Mouse (Mus musculus) monocyte, adult 2 months (primary cell): ENCODE measurements around the gene Arl6ip5.
"Not testable (repeated sequence)": the region's sequence is repeated elsewhere in the genome, so short reads cannot be mapped to it uniquely, and the experiment has no call there.

Experiments used
- DNase-seq, 2 experiments: peaks; one replicate each; pipeline ENCODE4 v3.0.0; 2022; ENCODE audit warnings: low spot score in 2 of 2, low read depth in 1 of 2

Gene Arl6ip5

GRCm38 (mm10) chr6:97222931-97223467 lies 12.5 kb downstream of the Arl6ip5 start:
- DNase-seq: no peak

DNA sequence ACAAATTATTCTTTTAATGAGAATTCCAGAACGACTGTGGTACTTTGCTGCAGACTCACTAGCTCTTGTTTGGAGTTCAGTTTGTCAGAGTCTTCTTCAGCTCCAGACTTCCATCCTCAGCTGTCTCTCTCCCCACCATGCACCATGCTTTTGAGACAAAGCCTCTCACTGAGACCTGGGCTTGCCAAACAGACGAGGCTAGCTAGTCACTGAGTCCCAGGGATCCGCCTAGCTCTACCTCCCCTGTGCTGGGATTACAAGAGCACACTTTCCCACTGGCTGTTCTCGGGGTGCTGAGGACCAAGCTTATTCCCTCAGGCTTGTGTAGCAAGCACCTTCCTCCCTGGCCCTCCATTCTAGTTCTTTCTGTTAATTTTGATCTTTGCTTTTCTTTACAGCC lies 13.1 kb downstream of the Arl6ip5 start:
- no peak for DNase-seq

- DNase-seq: no peak
Measured at GRCm38 (mm10) chr6:97224505-97224904, 14.0 kb downstream of the Arl6ip5 start.

DNA sequence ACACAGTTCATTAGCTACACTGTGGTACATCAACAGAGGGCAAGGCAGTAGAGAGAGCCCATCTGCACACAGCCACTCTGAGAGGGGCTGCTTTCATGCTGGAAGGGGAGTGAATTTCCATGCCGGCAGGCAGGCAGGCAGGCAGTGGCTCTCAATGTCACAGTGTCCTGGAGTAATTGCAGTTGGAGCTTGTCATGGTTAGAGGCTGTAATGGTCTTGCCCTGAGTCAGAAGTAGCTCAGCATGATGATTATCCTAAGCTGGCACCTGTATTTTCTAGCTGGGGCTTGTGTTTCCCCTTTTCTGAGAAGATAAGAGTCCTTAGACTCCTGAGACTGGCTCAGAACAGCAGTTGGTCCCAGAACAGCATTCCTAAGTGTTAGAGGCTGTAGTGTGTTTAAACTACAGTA lies 15.6 kb downstream of the Arl6ip5 start:
- no peak for DNase-seq

DNA sequence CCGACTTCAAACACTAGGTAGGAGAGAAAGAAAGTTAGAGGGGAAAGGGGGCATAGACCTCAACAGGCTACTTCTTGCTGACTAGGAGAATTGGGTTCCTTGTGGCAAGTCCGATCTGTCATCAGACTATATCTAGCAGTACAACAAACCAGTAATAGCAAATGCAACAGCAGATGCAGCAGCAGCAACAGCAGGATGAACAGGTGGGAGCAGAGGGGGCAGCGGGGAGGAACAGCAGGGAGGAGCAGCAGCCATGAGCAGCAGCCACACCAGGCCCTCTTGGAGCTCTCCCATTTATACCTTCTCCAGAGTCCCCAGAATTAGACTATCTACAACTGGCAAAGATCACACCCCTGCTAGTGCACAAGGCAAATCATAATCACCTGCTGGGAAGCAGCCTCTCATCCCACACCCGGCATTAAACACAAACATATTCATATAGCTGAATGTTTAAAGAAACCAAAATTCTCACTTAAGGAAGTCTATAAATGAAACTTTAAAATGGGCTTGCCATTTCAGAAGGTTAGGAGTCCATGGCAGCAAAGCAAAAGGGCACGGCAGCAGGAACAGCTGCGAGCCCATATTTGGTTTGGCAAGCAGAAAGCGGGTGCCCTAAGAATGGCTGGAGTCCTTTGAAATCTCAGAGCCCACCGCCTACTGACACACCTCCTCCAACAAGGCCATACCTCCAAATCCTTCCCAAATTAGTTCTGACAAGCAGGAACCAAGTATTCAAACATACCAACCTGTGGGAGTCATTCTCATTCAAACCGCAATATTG lies 16.8 kb downstream of the Arl6ip5 start:
- no peak for DNase-seq

DNA sequence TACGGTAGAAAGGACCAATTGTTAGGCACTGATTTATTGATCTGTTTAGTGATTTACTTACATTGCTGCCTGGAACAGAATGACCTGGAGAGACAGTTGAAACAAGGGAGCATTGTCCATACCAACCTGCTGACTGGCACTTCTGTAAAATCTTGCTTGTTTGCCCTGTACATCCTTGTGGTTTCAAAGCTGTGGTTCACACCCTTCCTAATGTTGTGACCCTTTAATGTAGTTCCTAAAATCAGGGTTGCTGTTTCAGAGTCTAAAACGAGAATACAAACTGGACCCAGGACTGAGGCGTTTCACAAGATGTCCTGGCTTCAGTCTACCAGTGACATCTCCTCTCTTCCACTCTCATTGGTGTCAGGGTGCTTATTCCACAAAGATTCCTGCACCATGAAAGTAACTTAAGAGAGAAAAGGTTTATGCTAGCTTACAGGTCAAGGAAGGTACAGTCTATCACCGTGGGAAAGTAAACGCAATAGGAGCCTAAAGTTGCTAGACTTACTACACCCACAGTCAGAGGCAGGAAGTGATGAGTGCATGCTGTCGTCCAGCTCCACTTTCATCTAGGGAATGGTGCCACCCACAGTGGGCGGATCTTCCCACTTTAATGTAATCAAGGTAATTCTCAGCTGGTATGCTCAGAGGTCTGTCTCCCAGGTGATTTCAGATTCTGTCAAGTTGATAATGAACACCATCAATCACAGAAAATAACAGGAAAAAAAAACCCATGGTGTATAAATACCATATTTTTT lies 24.6 kb downstream of the Arl6ip5 start:
- peak in 1 of 2 experiments; percentile 26 for DNase-seq

GRCm38 (mm10) chr6:97236088-97236487 lies 25.6 kb downstream of the Arl6ip5 start:
- no peak for DNase-seq

- DNase-seq: no peak
Measured at GRCm38 (mm10) chr6:97239360-97239759, 28.9 kb downstream of the Arl6ip5 start.

DNA sequence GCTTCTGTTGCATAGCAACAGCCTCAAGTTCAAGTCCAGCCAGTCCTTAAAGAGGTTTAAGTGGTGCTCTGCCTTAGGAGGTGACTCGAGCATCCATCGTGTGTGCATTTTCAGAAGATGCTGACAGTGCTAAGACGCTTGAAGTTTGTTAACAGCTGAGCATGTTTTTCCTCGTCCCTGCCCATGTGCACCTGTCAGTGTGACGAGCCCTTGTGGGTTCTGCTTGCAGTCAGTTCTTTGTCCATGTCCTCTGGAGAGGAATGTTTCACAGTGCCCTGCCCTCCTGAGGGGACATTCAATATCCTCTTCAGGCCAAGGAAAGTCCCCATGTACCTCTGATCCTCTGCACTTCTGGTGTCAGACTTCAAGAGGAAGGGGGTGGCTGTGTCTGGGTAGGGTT lies 29.6 kb downstream of the Arl6ip5 start:
- DNase-seq: no peak

GRCm38 (mm10) chr6:97242522-97242921 lies 32.0 kb downstream of the Arl6ip5 start:
- no peak for DNase-seq

GRCm38 (mm10) chr6:97245200-97245599 lies 34.7 kb downstream of the Arl6ip5 start:
- DNase-seq: no peak

GRCm38 (mm10) chr6:97250966-97251365 lies 40.5 kb downstream of the Arl6ip5 start:
- DNase-seq: peak in 1 of 2 experiments; percentile 10

- no peak for DNase-seq
Measured at GRCm38 (mm10) chr6:97252086-97252485, 41.6 kb downstream of the Arl6ip5 start.

DNA sequence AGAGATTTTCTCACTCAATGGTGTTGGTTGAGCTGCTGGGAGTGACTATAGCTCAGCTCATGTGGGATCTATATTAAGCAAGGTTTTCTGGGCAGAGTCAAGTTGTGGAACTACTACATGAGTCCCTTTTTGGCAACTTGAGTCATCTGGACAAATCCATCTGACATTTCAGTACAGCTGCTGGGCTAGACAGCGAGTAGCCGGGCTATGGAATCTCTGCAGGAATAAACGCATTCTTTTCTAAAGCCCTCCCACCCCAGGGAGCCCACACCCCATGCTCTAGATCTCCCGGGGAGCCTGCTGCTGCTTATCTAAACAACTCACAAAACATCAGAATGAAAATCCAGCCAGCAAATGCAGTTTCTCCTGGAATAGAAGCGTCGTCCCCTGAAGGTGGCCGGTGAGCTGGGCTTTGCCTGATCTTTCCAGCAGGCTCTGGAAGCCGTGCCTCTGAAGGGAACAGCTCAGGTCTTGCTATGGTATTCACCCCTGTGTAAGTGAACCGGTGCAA lies 42.3 kb downstream of the Arl6ip5 start, which contains the start of gene Lmod3:
Lmod3 (minus strand) TSS at position 49 of the 511 bp plus-strand sequence.
- no peak for DNase-seq

DNA sequence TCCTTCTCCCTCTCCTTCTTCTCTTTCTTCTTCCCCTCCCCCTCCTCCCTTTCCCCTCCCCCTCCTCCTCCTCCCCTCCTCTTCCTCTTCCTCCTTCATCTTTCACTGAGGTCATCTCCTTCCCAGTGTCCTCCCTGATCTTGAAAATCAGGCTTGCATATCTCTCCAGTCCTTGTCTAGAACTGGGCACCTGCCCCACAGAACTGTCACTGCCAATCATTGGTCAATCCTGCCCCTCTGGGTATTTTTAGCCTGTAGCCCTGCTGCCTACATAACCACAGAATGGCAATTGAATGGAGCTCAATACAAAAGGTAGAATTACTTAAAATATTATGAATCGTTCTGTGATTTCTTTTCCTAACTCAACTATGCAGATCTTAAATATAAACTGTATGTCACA lies 48.0 kb downstream of the Arl6ip5 start:
- no peak for DNase-seq

- not testable (repeated sequence) for DNase-seq
Measured at GRCm38 (mm10) chr6:97259926-97260325, 49.4 kb downstream of the Arl6ip5 start.

GRCm38 (mm10) chr6:97262229-97262628 lies 51.7 kb downstream of the Arl6ip5 start:
- DNase-seq: no peak

DNA sequence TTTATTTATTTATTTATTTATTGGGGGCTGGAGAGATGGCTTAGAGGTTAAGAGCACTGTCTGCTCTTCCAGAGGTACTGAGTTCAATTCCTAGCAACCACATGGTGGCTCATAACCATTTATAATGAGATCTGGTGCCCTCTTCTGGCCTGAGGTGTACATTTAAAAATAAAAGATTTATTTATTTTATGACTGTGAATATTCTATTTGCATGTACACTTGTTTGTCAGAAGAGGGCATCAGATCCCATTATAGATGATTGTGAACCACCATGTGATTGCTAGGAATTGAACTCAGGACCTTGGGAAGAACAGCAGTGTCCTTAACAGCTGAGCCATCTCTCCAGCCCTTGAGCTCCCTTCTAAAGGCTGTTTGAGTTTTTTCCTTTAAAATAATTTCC lies 53.3 kb downstream of the Arl6ip5 start:
- DNase-seq: not testable (repeated sequence)

GRCm38 (mm10) chr6:97265240-97265639 lies 54.8 kb downstream of the Arl6ip5 start:
- no peak for DNase-seq

GRCm38 (mm10) chr6:97265705-97266104 lies 55.2 kb downstream of the Arl6ip5 start:
- DNase-seq: no peak

DNA sequence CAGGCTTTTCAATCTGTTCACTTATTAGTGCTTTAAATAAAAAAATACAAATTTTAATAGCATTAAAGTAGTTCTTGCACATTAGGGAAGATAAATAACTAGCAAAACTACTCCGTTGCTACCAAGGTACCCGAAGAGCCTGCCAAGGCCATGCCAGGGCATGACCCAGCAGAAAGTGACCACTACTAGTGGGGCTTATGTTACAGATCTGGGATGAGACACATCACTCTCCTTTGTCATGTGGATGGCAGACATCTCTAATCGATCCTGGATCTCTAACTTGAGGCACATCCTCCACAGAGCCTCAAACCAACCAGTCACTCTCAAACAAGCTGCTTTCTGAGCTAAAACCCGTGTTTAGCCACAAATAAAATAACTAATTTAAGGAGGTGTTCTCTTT lies 56.2 kb downstream of the Arl6ip5 start:
- DNase-seq: no peak

DNA sequence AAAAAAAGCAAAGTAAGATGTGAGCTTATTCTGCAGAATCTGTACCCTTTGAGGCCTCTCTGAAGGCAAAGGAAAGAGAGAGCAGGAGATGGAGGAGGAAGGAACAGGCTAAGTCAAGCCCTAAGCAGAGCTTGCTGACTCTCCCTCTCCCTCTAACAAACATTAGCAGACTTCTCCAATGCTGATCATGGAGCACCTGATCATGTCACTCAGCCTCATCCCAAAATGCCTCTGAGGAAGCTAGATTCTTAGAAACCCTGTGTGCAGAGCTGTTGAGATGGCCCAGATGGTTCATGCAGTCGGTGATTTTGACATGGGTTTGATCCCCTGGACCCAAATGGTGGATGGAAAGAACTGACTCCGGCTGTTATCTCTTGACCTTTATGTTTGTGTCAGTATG lies 56.6 kb downstream of the Arl6ip5 start:
- no peak for DNase-seq
